Mouse (Mus musculus) ES-CJ7 (cell line): ENCODE measurements at regions not wholly inside any gene's neighbourhood (a gene's known extent, or its start where the extent isn't known, plus 50 kb on each side); places are given as distances from the start of the nearest gene placed in this dataset.
"Not testable (repeated sequence)": the region's sequence is repeated elsewhere in the genome, so short reads cannot be mapped to it uniquely, and the experiment has no call there.

Experiments
- DNase-seq: peaks from one replicate; pipeline ENCODE4 v3.0.0; 2011; ENCODE audit warnings: low read depth, low spot score

DNA sequence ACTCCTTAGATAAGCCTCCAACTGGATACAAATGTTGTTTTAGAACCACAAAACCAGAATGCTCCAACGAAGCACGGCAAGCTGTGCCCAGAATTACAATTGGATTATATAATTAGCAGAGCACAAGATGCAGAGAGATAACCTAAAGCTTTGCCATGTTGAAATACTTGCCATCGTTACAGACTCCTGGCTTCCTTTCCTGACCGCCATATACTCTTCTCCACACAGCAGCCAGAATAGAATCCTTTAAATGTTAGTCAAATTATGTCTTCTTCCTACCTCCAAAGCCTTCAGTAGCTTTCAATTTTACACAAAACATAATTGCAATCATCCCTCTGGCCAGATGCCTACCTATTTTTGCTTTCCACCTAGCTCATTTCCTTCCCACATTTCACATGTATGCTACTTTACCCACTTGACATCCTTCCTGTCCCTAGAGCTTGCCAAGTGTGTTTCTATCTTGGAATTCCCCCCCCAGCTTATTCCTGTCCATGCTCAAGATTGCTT is 52.8 kb upstream of the G2e3 start:
- no peak for DNase-seq

GRCm38 (mm10) chr12:51278358-51278757 is 69.5 kb upstream of the G2e3 start:
- no peak for DNase-seq

GRCm38 (mm10) chr12:51275818-51276538 is 71.9 kb upstream of the G2e3 start:
- DNase-seq, result peak; percentile 49

GRCm38 (mm10) chr12:51273486-51273885 is 74.4 kb upstream of the G2e3 start:
- DNase-seq, result no peak

DNA sequence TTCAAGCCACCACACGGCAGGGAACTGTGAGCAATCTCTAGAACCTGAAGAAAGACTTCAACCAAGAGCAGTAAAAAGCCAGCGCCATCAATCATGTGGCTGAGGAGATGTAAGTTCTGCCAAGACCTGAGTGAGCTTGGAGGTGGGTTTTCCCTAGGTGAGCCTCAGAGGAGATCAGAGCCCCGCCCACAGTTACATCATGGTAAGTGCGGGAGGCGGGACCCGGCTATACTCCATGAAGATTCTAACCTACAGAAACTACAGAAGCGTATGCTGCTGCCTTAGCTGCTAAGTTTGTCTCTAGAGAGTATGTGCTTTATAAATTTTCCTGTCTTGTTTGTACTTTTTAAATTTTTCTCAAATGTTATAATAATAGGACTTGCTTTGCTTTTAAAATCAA is 105.0 kb upstream of the G2e3 start:
- no peak for DNase-seq

GRCm38 (mm10) chr12:51241131-51241781 is 106.6 kb upstream of the G2e3 start:
- DNase-seq, result no peak

- peak; percentile 27 for DNase-seq
Measured at GRCm38 (mm10) chr12:51211691-51212090, 136.2 kb upstream of the G2e3 start.

- DNase-seq, result no peak
Measured at GRCm38 (mm10) chr12:51196289-51196688, 151.6 kb upstream of the G2e3 start.

- no peak for DNase-seq
Measured at GRCm38 (mm10) chr12:51195136-51195535, 152.7 kb upstream of the G2e3 start.

DNA sequence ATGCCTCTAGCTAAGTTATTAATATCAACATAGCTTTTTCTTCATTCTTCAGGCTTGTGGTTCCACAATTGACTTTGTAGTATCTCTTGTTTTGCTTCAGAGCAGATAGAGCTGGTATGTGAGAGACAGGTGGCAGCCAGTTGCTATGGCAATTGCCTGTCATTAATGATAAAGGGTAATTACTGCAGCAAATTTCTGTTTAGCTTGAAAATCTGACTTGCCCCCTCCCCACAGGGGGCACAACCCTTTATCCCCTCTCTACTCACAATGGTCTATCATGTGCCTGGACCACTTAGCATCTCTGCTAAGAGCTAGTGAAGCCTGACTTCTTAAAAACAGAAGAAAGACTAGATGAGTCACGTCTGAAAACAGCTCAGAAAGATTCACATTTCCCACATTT is 157.1 kb upstream of the G2e3 start:
- DNase-seq, result no peak

GRCm38 (mm10) chr12:51190186-51190585 is 157.7 kb upstream of the G2e3 start:
- no peak for DNase-seq

- peak; percentile 21 for DNase-seq
Measured at GRCm38 (mm10) chr12:51188229-51188628, 159.6 kb upstream of the G2e3 start.

- no peak for DNase-seq
Measured at GRCm38 (mm10) chr12:51187726-51188125, 160.1 kb upstream of the G2e3 start.

GRCm38 (mm10) chr12:51185751-51186150 is 162.1 kb upstream of the G2e3 start:
- no peak for DNase-seq

DNA sequence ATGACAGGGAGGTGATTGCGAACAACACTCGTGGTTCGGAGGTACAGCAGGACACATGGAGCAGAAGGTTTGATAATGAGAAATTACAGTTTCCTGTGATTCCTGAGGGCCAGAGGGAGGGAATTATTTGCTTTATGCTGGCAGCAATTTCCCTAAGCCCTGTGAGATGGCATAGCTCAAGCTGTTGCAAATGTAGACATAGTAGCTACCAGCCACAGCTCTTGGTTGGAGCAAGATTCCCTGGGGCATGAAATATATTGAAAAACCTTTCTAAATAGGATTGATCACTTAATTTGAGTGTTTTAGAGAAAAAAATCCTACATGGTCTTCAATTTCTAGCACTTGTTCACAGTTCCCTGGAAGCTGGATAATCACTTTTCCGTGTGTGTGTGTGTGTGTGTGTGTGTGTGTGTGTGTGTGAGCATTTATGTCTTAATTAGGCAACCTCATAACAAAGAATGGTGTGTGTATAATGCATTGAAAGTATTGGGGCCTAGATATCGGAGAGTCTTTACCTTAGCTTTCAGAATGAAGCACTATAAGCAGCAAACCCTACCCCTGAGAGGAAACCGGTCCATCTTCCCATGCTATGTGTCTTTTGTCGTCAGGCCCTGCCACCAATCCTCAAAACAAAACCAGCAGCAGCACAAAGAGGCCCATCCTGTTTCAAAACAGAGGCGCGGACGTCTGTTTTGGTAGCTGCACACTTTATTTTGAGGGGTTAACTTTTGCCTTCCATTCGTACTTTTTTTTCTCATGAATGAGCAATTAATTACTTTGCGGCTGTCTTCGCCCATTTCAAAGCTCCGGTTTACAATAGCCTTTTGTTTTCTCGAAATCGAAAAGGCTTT is 172.7 kb upstream of the G2e3 start:
- no peak for DNase-seq

GRCm38 (mm10) chr12:51165186-51165585 is 182.7 kb upstream of the G2e3 start:
- DNase-seq, result no peak

DNA sequence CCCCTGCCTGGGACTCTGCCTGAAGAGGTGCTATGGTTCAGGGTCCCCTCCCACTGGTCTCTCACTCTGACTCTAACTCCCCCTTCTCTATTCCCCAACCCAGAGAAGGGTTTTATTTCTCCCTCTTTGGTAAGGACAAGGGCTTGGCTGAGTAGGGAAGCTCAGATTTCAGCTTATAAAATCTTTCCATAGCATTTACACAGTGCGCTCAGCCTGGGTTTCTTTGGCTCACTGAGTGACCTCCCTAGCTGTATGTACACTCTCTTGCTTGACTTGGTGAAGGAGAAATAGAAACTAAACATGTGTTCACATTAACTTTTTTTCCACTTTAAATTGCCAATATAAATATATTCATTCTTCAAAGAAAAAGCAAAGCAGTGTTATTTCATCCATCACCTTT is 186.9 kb upstream of the G2e3 start:
- no peak for DNase-seq

DNA sequence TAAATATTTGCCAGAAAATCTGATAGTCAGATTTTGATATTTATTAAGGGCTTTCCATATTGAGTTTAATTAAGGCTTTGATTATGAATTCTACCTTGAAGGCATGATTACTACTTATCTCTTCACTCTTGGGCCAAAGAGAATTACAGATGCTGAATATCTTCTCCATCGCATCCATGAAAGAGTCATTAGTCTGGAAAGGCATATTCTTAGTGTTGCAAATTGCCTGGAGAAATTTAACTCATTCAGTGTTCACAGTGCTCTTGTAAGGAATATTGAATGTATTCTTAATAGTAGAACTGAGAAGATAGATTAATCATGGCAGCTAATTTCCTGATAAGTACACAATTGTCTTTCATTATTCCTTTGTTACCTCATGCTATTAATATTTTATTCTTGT is 187.7 kb upstream of the G2e3 start:
- DNase-seq, result no peak

GRCm38 (mm10) chr12:51147963-51148362 is 199.9 kb upstream of the G2e3 start:
- DNase-seq, result no peak

DNA sequence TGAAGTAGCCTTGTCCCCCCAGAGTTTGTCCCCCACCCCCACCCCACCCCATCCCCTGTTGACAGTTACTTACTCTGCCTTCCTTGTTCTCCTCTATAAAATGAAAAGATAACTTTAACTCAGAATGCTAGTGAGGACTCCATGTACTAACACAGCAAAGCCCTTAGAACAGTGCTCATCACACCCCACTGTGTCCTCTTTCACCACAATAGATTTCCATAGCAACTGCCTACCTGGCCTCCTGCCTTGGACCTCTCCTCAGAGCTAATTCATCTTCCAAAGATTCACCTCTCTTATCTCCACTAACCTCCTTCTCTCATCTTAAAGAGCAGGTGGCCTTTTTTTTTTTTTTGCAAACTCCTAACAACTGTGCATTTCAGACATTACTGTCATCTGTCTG is 204.0 kb upstream of the G2e3 start:
- no peak for DNase-seq

DNA sequence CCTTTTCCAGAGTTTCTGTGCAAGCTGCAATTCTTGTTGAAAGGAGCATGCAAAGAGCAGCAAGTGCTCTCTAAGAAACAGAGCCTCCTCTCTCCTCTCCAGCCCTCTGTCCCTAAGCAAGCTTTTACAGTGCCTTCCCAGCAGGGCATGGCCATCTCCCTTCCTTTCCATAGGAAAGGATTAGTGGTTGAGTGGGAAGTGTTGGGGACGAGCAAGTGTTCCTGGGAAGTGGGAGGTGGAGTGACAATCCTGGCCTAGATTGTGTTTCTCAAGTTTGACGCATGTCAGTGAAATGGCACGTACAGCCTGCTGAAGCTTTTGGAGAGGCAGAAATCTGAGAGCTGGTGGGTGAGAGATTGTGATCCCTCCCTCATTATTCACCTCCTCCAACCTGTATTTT is 204.7 kb upstream of the G2e3 start:
- no peak for DNase-seq

GRCm38 (mm10) chr12:51133676-51134075 is 214.2 kb upstream of the G2e3 start:
- not testable (repeated sequence) for DNase-seq
